Mouse (Mus musculus): Measurements from ENCODE around the gene Gpr3. TPM values are rescaled to one million over a fixed set of nuclear protein-coding genes. Genes with fewer than 3 reads are reported as not detected.
A peak's percentile ranks its signal among the peaks of the same experiment; 100 is the strongest.

The Gpr3 gene
- polyA plus RNA-seq, 1 experiment from 2014 or later = 0.37 TPM

DNA sequence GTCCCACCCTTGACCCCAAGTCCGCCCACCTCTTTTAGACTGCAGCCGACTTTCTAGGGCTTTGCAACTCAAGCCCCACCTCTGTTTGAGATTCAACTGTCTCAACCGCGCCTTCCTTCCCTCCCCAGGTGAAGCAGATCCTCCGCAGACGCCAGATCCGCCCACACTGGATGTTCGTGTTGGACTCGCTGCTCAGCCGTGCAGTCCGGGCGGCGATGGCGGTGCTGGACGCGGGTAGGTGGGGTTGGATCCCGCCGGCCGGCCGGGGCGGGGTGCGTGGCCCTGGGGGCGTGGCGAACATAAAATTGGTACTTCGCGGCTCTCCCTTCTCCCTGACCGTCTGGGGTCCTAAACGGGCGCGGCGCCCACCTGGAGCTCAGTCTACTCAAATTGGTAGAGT is 38.9 kb upstream of the Gpr3 start:
- 3% methylated on average over 31 of the region's 31 CpGs for WGBS (ENCODE audit: insufficient replicate concordance)
- Histone ChIP-seq H3K27ac (ENCODE audit: low read depth, low read length) (no peak overlapping the region), H3K9ac (ENCODE audit: low read depth, low read length) (peak overlapping the region; percentile 29; the same call in 1 of the 2 replicates), H3K36me3 (ENCODE audit: control insufficient read depth, insufficient read depth, low read length) (no peaks in the 10 kb centered on the region), H3K27me3 (ENCODE audit: control insufficient read depth, insufficient read depth, low read length) (peaks cover 82% of the 10 kb centered on the region), H3K9me3 (replicated peaks; ENCODE audit: control insufficient read depth, low read length) (no peaks in the 10 kb centered on the region), H3K4me1 (ENCODE audit: control insufficient read depth, insufficient read depth, low read length) (peaks cover 18% of the 10 kb centered on the region), H3K4me2 (peak overlapping the region; percentile 69), H3K4me3 (ENCODE audit: low read depth, low read length) (peak overlapping the region; percentile 39)
- no peak for ATAC-seq (replicated peaks; ENCODE audit: insufficient number of reproducible peaks, low FRiP score, low TSS enrichment)

DNA sequence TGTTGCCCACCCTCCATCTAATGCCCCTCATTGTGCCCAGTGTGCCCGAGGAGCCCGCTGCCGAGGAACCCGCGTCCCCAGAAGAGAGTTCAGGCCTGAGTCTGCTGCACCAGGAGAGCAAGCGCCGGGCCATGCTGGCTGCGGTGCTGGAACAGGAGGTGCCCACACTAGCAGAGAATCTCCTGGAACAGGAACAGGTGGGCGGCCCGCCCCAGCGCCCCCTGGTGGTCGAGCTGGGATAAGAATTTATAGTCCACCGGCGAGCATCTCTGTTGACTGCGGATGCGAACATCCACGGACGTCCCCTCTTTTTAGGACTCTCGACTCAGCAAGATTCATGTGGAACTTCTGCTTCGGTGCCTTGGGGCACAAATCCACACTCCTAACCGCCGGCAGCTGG is 38.3 kb upstream of the Gpr3 start:
- Histone ChIP-seq H3K27me3 (ENCODE audit: control insufficient read depth, insufficient read depth, low read length) (peaks cover 82% of the 10 kb centered on the region), H3K9ac (ENCODE audit: low read depth, low read length) (no peak overlapping the region), H3K36me3 (ENCODE audit: control insufficient read depth, insufficient read depth, low read length) (no peaks in the 10 kb centered on the region), H3K4me3 (ENCODE audit: low read depth, low read length) (peak overlapping the region; percentile 39), H3K4me2 (peak overlapping the region; percentile 69), H3K4me1 (ENCODE audit: control insufficient read depth, insufficient read depth, low read length) (peaks cover 18% of the 10 kb centered on the region), H3K27ac (ENCODE audit: low read depth, low read length) (no peak overlapping the region), H3K9me3 (replicated peaks; ENCODE audit: control insufficient read depth, low read length) (no peaks in the 10 kb centered on the region)
- WGBS (ENCODE audit: insufficient replicate concordance) = 3% methylated on average over 22 of the region's 22 CpGs
- ATAC-seq (replicated peaks; ENCODE audit: insufficient number of reproducible peaks, low FRiP score, low TSS enrichment) = no peak

DNA sequence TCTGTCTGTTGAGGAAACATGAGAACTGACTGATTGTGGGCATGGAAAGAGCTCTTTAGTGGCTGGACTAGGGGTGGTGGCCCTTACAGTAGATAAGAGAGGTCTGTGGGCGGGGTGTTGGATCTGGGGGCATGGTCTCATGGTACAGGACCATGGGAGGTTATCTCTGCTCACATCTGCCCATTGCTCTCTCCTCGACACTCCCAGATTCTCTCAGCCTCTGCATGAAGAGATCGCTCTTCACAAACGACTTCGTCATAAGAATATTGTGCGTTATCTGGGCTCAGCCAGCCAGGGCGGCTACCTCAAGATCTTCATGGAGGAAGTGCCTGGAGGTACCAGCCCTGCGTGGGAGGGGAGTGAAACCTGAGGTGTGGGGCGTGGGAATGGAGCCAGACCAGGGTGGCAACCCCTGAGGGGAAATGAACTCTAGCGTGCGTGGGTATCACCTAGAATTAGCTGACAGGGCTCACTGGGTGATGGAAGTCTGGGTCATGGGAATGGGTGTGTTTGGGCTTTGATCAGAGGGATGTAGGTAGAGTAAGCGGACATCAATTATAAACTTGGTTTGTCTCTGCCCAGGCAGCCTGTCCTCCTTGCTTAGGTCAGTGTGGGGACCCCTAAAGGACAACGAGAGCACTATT is 35.6 kb upstream of the Gpr3 start:
- Histone ChIP-seq H3K9me3 (replicated peaks; ENCODE audit: control insufficient read depth, low read length) (no peaks in the 10 kb centered on the region), H3K9ac (ENCODE audit: low read depth, low read length) (no peak overlapping the region), H3K36me3 (ENCODE audit: control insufficient read depth, insufficient read depth, low read length) (no peaks in the 10 kb centered on the region), H3K4me3 (ENCODE audit: low read depth, low read length) (no peak overlapping the region), H3K4me1 (ENCODE audit: control insufficient read depth, insufficient read depth, low read length) (peaks cover 22% of the 10 kb centered on the region), H3K27ac (ENCODE audit: low read depth, low read length) (no peak overlapping the region), H3K4me2 (no peak overlapping the region), H3K27me3 (ENCODE audit: control insufficient read depth, insufficient read depth, low read length) (peaks cover 85% of the 10 kb centered on the region)
- no peak; the same call in 1 of the 2 replicates for ATAC-seq (replicated peaks; ENCODE audit: insufficient number of reproducible peaks, low FRiP score, low TSS enrichment)
- 56% methylated on average over 13 of the region's 13 CpGs for WGBS (ENCODE audit: insufficient replicate concordance)

DNA sequence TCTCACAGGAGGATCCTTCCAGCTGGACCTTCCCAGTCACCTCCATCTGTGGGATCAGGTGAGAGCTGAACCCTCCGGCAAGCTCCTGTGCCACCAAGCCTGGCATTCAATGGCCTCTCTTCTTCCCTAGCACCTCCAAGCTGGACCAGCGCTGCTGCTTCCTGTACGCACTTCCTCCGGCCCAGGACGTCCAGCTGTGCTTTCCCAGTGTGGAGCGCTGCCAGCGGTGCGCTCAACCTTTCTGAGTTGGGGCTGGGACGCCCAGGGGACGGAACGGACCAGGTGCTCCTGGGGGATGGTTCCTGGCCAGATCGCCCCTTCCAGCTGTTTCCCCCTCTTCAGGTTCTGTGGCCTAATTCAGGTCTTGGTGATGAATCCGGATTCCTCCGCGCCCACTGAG is 34.7 kb upstream of the Gpr3 start:
- 23% methylated on average over 15 of the region's 15 CpGs for whole genome bisulfite sequencing (ENCODE audit: insufficient replicate concordance)

DNA sequence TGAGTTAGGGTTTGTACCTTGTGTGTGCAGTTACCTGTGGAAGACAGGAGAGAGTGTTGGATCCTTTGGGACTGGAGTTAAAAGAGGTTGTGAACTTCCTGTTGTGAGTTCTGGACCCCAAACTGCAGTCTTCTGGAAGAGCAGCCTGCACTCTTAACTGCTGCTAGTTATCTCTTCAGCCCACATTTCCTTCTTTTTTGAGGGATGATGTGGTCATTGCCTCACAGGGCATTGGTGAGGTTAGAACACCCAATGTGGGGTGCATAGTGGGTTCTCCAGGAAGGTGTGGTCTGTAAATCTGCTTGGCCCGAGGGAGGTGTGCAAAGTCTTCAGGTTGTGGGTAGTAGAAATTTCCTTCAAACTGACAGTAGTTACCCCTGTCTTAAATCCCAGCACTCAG is 32.0 kb upstream of the Gpr3 start:
- Histone ChIP-seq H3K4me3 (ENCODE audit: low read depth, low read length) (no peak overlapping the region), H3K9ac (ENCODE audit: low read depth, low read length) (no peak overlapping the region), H3K36me3 (ENCODE audit: control insufficient read depth, insufficient read depth, low read length) (no peaks in the 10 kb centered on the region), H3K4me2 (no peak overlapping the region), H3K4me1 (ENCODE audit: control insufficient read depth, insufficient read depth, low read length) (peaks cover 18% of the 10 kb centered on the region), H3K27ac (ENCODE audit: low read depth, low read length) (no peak overlapping the region), H3K27me3 (ENCODE audit: control insufficient read depth, insufficient read depth, low read length) (peaks cover 61% of the 10 kb centered on the region), H3K9me3 (replicated peaks; ENCODE audit: control insufficient read depth, low read length) (no peaks in the 10 kb centered on the region)
- no peak for ATAC-seq (replicated peaks; ENCODE audit: insufficient number of reproducible peaks, low FRiP score, low TSS enrichment)
- 66% methylated on average over 1 of the region's 1 CpGs for WGBS (ENCODE audit: insufficient replicate concordance)

More for the DNA sequence above, 34.7 kb upstream of the Gpr3 start:
- no peaks in the 10 kb centered on the region for H3K9me3 ChIP-seq (replicated peaks; ENCODE audit: control insufficient read depth, low read length)
- no peak overlapping the region for H3K4me2 ChIP-seq
- no peak overlapping the region for H3K4me3 ChIP-seq (ENCODE audit: low read depth, low read length)
- H3K36me3 ChIP-seq (ENCODE audit: control insufficient read depth, insufficient read depth, low read length) = no peaks in the 10 kb centered on the region
- H3K9ac ChIP-seq (ENCODE audit: low read depth, low read length) = no peak overlapping the region
- ATAC-seq (replicated peaks; ENCODE audit: insufficient number of reproducible peaks, low FRiP score, low TSS enrichment) = no peak
- peaks cover 22% of the 10 kb centered on the region for H3K4me1 ChIP-seq (ENCODE audit: control insufficient read depth, insufficient read depth, low read length)
- no peak overlapping the region for H3K27ac ChIP-seq (ENCODE audit: low read depth, low read length)
- H3K27me3 ChIP-seq (ENCODE audit: control insufficient read depth, insufficient read depth, low read length) = peaks cover 86% of the 10 kb centered on the region

DNA sequence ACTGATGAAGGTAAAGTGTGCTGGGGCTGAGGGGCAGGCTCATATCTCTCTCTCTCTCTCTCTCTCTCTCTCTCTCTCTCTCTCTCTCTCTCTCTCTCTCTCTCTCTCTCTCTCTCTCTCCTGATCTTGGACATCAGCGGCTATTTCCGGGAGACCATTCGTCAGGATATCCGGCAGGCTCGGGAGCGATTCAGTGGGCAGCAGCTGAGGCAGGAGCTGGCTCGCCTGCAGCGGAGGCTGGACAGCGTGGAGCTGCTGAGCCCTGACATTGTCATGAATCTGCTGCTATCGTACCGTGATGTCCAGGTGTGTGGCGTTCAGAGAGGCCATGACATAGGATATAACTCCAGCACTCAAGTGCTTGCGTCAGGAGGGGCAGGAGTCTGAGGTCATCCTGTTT is 31.2 kb upstream of the Gpr3 start:
- Histone ChIP-seq H3K27me3 (ENCODE audit: control insufficient read depth, insufficient read depth, low read length) (peaks cover 57% of the 10 kb centered on the region), H3K4me3 (ENCODE audit: low read depth, low read length) (no peak overlapping the region), H3K4me1 (ENCODE audit: control insufficient read depth, insufficient read depth, low read length) (peaks cover 18% of the 10 kb centered on the region), H3K36me3 (ENCODE audit: control insufficient read depth, insufficient read depth, low read length) (no peaks in the 10 kb centered on the region), H3K4me2 (no peak overlapping the region), H3K27ac (ENCODE audit: low read depth, low read length) (no peak overlapping the region), H3K9ac (ENCODE audit: low read depth, low read length) (no peak overlapping the region), H3K9me3 (replicated peaks; ENCODE audit: control insufficient read depth, low read length) (no peaks in the 10 kb centered on the region)
- ATAC-seq (replicated peaks; ENCODE audit: insufficient number of reproducible peaks, low FRiP score, low TSS enrichment) = no peak
- 37% methylated on average over 13 of the region's 13 CpGs for WGBS (ENCODE audit: insufficient replicate concordance)

DNA sequence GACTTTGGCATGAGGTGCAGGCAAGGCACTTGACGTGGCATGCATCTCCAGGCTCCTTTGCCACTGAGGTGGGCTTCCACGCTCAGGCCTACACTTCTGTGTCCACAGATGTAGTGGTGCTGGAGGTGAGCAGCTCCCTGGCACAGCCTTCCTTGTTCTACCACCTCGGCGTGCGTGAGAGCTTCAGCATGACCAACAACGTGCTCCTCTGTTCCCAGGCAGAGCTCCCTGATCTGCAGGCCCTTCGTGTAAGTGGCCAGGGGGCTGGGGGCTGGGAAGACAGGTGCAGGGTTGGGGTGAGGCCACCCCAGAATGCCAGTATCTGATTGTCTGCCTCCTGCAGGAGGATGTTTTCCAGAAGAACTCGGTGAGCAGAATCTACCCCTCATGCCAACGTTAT is 30.4 kb upstream of the Gpr3 start:
- Histone ChIP-seq H3K4me3 (ENCODE audit: low read depth, low read length) (no peak overlapping the region), H3K36me3 (ENCODE audit: control insufficient read depth, insufficient read depth, low read length) (no peaks in the 10 kb centered on the region), H3K9ac (ENCODE audit: low read depth, low read length) (no peak overlapping the region), H3K27me3 (ENCODE audit: control insufficient read depth, insufficient read depth, low read length) (peaks cover 49% of the 10 kb centered on the region), H3K4me2 (no peak overlapping the region), H3K27ac (ENCODE audit: low read depth, low read length) (no peak overlapping the region), H3K9me3 (replicated peaks; ENCODE audit: control insufficient read depth, low read length) (no peaks in the 10 kb centered on the region), H3K4me1 (ENCODE audit: control insufficient read depth, insufficient read depth, low read length) (peaks cover 18% of the 10 kb centered on the region)
- no peak for ATAC-seq (replicated peaks; ENCODE audit: insufficient number of reproducible peaks, low FRiP score, low TSS enrichment)
- 65% methylated on average over 9 of the region's 9 CpGs for WGBS (ENCODE audit: insufficient replicate concordance)

DNA sequence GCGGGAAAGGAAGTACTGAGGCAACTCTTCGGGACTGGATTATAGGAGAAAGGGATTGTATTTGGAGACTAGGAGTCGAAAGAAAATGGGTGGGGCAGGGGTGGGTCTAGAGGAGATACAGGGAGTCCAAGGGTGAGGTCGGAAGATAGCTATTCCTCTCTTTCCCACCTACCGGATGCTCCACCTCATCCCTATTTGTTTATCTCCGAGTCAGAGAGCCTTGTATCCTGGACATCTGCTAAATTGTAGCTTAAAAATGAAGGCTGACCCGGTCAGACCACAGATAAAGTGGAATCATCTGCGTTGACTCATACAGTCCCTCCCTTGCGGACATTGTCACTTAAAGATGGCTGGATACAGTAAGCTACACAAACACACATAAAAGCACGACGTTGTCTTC is 29.6 kb upstream of the Gpr3 start:
- ATAC-seq (replicated peaks; ENCODE audit: insufficient number of reproducible peaks, low FRiP score, low TSS enrichment) = no peak
- no peaks in the 10 kb centered on the region for H3K9me3 ChIP-seq (replicated peaks; ENCODE audit: control insufficient read depth, low read length)
- no peaks in the 10 kb centered on the region for H3K36me3 ChIP-seq (ENCODE audit: control insufficient read depth, insufficient read depth, low read length)
- H3K27me3 ChIP-seq (ENCODE audit: control insufficient read depth, insufficient read depth, low read length) = peaks cover 41% of the 10 kb centered on the region
- H3K9ac ChIP-seq (ENCODE audit: low read depth, low read length) = 0 out of 2 replicates have a peak overlapping the region, but pooled peaks have one; percentile 74
- H3K4me2 ChIP-seq = peak overlapping the region; percentile 98
- 15% methylated on average over 11 of the region's 11 CpGs for WGBS (ENCODE audit: insufficient replicate concordance)
- peaks cover 14% of the 10 kb centered on the region for H3K4me1 ChIP-seq (ENCODE audit: control insufficient read depth, insufficient read depth, low read length)
- no peak overlapping the region for H3K27ac ChIP-seq (ENCODE audit: low read depth, low read length)
- peak overlapping the region; percentile 62 for H3K4me3 ChIP-seq (ENCODE audit: low read depth, low read length)
